Mouse (Mus musculus) erythroblast, embryonic 14.5 days (primary cell): ENCODE results near the gene Tgfbrap1.

Experiments
- GATA1 ChIP-seq: IDR thresholded peaks from 2 replicates; pipeline ENCODE4 v1.6.1; 2012; ENCODE audit warnings: low read length, inconsistent platforms, mixed read lengths
- TAL1 ChIP-seq: IDR thresholded peaks from 3 replicates; pipeline ENCODE4 v1.6.1; 2012; ENCODE audit warnings: low read length, inconsistent platforms, mixed read lengths

- TF ChIP-seq GATA1 (no peak), TAL1 (no peak)
Measured at GRCm38 (mm10) chr1:43139587-43140266, 41.3 kb upstream of the Tgfbrap1 start.
